Mouse (Mus musculus) cerebellum, adult 2 months (tissue): ENCODE data around the gene Traf3ip2. TPM values are rescaled to one million over a fixed set of nuclear protein-coding genes. Genes with fewer than 3 reads are reported as not detected.

Source experiments
- DNase-seq, 2 experiments: peaks; one replicate each; pipeline ENCODE4 v3.0.0; 2021
- H3K27ac ChIP-seq: fragments of 200-500 bp; 2 replicates; pipeline ENCODE4 v1.5.1; 2012; ENCODE audit warnings: low read length, control low read depth, inconsistent platforms; ENCODE audit not compliant: insufficient read depth
- H3K27me3 ChIP-seq: fragments of 200-500 bp; 2 replicates; pipeline ENCODE4 v1.6.1; 2012; ENCODE audit warnings: inconsistent platforms, mild to moderate bottlenecking, low read length, moderate library complexity; ENCODE audit not compliant: control insufficient read depth, insufficient read depth
- H3K4me1 ChIP-seq: fragments of 200-500 bp; 2 replicates; pipeline ENCODE4 v1.6.1; 2011; ENCODE audit warnings: low read length; ENCODE audit not compliant: control insufficient read depth, insufficient read depth
- H3K4me3 ChIP-seq: fragments of 200-500 bp; replicated peaks from 2 replicates; pipeline ENCODE3; 2011; ENCODE audit warnings: mild to moderate bottlenecking, low read depth, low read length, control low read depth; ENCODE audit not compliant: insufficient read depth
- CTCF ChIP-seq: fragments of 200-500 bp; IDR thresholded peaks from 2 replicates; pipeline ENCODE4 v1.5.1; 2011; ENCODE audit warnings: low read depth, mild to moderate bottlenecking, control low read depth, low read length, moderate library complexity, borderline replicate concordance; ENCODE audit not compliant: insufficient read depth
- POLR2A ChIP-seq: fragments of 200-500 bp; IDR thresholded peaks from 2 replicates; pipeline ENCODE4 v1.6.1; 2011; ENCODE audit warnings: low read length, control low read depth, borderline replicate concordance; ENCODE audit not compliant: insufficient read depth
- WGBS: fragments of 180-500 bp; shearing (Covaris S2); methylation state at CpG from one replicate; pipeline ENCODE4 v1.1.7; 2018; 5-methylcytosine and 5-hydroxymethylcytosine counted together
- polyA plus RNA-seq: library from polyadenylated mRNA; depleted of rRNA; stranded (reverse); fragments of >200 nt; gene quantifications from 2 replicates; pipeline ENCODE4 v1.2.3, GENCODE M21; 2012

The Traf3ip2 gene
- polyA plus RNA-seq, 1 experiment = 5.7 TPM

DNA sequence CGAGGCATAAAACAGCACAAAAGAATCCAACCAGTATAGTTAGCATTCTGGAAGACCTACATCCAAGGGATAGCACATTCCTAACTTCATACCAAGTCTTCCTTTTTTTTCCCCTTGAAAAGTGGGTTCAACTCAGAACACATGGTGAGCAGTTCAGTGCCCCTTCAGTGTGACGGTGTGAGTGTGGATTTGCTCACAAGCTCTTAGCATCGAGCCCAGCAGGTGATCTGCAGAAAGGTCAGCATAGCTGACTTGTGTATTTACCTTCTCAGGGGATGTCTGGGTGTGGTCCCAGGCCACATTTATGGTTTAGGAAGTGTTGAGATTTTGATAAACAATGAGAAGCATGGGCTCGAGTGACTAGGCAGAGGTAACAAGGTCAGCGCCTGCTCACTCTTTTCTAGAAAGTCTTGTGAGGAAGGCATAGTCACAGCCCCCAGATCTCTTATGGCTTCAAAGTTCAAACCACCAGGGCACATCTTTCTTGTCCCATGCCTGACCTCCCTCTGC is 46.2 kb downstream of the Traf3ip2 start:
- Histone ChIP-seq H3K27ac (0 out of 2 replicates have a peak overlapping the region, but pooled peaks have one; percentile 29), H3K27me3 (no peaks in the 10 kb centered on the region), H3K4me3 (no peak overlapping the region), H3K4me1 (peaks cover 20% of the 10 kb centered on the region)
- 60% methylated on average over 5 of the region's 5 CpGs for WGBS
- no peak for TF ChIP-seq CTCF
- no peak for DNase-seq

GRCm38 (mm10) chr10:39659411-39660268 is 46.9 kb downstream of the Traf3ip2 start:
- 0 out of 2 replicates have a peak overlapping the region, but pooled peaks have one; percentile 29 for H3K27ac ChIP-seq
- WGBS = 12% methylated on average over 11 of the region's 11 CpGs
- TF ChIP-seq POLR2A (no peak), CTCF (no peak)
- H3K27me3 ChIP-seq = no peaks in the 10 kb centered on the region
- H3K4me3 ChIP-seq = no peak overlapping the region
- peaks cover 20% of the 10 kb centered on the region for H3K4me1 ChIP-seq
- peak; percentile 61 to 75 for DNase-seq

GRCm38 (mm10) chr10:39660269-39660655 is 47.5 kb downstream of the Traf3ip2 start:
- DNase-seq = no peak
- TF ChIP-seq POLR2A = no peak
- no peak for TF ChIP-seq CTCF
- H3K27ac ChIP-seq = no peak overlapping the region
- WGBS = 61% methylated on average over 3 of the region's 3 CpGs
- H3K27me3 ChIP-seq = no peaks in the 10 kb centered on the region
- H3K4me3 ChIP-seq = no peak overlapping the region
- peaks cover 24% of the 10 kb centered on the region for H3K4me1 ChIP-seq

DNA sequence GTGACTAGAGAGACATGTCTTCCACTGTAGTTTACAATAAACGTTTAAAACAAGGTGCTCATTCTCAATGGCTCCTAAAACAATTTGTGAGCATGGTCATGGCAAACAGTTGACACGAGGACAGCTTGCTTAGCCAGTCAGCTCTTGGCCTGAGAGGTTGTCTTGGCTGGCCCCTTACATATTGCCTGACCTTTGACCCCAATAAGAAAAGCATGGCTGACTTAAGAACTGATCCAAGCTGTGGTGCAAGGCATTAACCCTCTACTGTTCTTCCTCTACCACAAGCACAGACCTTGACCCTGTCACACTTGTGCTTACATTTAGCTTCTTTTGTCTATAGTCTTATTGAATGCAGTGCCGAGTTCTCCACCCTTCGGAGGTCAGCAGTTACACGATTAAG is 48.0 kb downstream of the Traf3ip2 start:
- 58% methylated on average over 5 of the region's 5 CpGs for WGBS
- DNase-seq = no peak
- TF ChIP-seq POLR2A (no peak), CTCF (no peak)
- H3K4me3 ChIP-seq = no peak overlapping the region
- H3K4me1 ChIP-seq = peaks cover 26% of the 10 kb centered on the region
- no peaks in the 10 kb centered on the region for H3K27me3 ChIP-seq
- no peak overlapping the region for H3K27ac ChIP-seq

DNA sequence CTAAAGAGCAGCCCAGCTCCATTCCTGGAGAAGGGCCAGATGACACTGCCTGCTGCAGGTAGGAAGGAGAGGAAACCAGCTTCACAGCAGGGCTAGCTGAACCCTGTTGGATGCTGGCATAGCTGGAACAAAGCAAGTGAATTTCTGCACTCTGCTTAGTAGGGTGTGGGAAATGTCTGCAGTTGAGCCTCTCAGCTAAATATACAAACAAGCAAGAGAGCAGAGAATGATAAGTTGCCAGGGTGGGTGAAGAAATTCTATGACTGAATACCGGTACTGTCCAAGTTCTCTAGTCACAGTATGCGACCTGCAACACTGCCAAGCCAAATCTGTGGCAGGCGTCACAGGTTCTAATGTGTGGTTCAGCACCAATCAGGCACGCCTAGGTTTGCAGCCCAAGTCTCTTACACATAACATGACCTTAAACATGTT is 52.4 kb downstream of the Traf3ip2 start:
- DNase-seq = peak; percentile 63 to 72
- Histone ChIP-seq H3K27me3 (no peaks in the 10 kb centered on the region), H3K4me3 (no peak overlapping the region), H3K4me1 (peaks cover 11% of the 10 kb centered on the region; the same call in 1 of the 2 replicates), H3K27ac (no peak overlapping the region)
- WGBS = 9% methylated on average over 4 of the region's 4 CpGs
- TF ChIP-seq POLR2A (no peak), CTCF (no peak)

DNA sequence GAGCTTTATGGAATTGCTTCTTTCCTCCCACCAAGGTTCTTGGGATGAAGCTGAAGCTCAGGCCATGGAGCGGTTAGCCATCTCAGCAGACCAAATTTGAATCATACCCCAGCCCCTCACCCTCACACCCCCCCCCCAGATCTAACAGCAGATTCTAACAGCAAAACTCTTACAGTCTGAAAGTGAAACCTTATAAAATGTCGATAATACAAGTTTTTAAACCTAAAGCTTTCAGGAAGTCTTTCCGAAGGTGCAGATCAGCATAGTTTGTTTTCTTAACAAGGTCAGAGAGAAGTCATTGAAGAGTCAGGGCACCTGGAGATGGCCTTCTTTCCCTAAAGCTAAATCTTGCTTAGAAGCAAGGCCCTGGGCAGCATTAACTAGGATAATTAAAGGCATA is 53.3 kb downstream of the Traf3ip2 start:
- no peaks in the 10 kb centered on the region for H3K27me3 ChIP-seq
- H3K4me1 ChIP-seq = peaks cover 6% of the 10 kb centered on the region; the same call in 1 of the 2 replicates
- TF ChIP-seq CTCF (no peak), POLR2A (no peak)
- no peak for DNase-seq
- no peak overlapping the region for H3K27ac ChIP-seq
- 94% methylated on average over 3 of the region's 3 CpGs for WGBS
- no peak overlapping the region for H3K4me3 ChIP-seq

DNA sequence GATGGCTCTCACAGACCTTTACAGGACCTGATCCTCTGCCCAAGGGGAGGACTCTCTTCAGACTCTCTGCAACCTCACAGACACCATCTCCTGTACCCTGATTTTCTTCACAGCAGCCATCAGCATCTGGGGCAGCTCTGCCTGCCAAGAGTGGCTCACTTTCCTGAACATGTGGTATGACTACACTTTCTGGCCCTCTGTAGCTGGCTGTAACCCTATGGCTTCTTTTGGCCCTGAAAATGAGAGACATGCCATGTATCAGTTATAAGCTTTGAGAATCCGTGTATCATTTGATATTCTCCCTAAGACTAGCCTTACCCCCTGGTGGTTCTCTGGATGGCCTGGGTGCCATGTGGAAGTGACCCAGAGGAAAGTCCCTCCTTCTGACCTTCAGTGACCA is 58.7 kb downstream of the Traf3ip2 start:
- H3K4me1 ChIP-seq = no peaks in the 10 kb centered on the region
- no peaks in the 10 kb centered on the region for H3K27me3 ChIP-seq
- DNase-seq = no peak
- H3K27ac ChIP-seq = no peak overlapping the region
- TF ChIP-seq CTCF (no peak), POLR2A (no peak)
- 67% methylated on average over 1 of the region's 1 CpGs for WGBS
- no peak overlapping the region for H3K4me3 ChIP-seq

- WGBS = 43% methylated on average over 4 of the region's 4 CpGs
- H3K27ac ChIP-seq = no peak overlapping the region
- no peaks in the 10 kb centered on the region for H3K4me1 ChIP-seq
- H3K4me3 ChIP-seq = no peak overlapping the region
- TF ChIP-seq CTCF (no peak), POLR2A (no peak)
- H3K27me3 ChIP-seq = no peaks in the 10 kb centered on the region
- DNase-seq = no peak
These were observed 59.9 kb downstream of the Traf3ip2 start for GRCm38 (mm10) chr10:39672547-39673051.
